Mouse (Mus musculus) erythroblast, embryonic 14.5 days (primary cell): ENCODE measurements around the gene Chmp2a. TPM values are rescaled to one million over a fixed set of nuclear protein-coding genes. Genes with fewer than 3 reads are reported as not detected.

Experiments used
- H3K27me3 ChIP-seq: 2 replicates; pipeline ENCODE4 v1.6.1; 2012; ENCODE audit warnings: inconsistent platforms; ENCODE audit not compliant: control insufficient read depth
- H3K36me3 ChIP-seq: 2 replicates; pipeline ENCODE4 v1.6.1; 2012; ENCODE audit warnings: mild to moderate bottlenecking, inconsistent platforms; ENCODE audit not compliant: control insufficient read depth
- H3K4me1 ChIP-seq: 2 replicates; pipeline ENCODE4 v1.6.1; 2012; ENCODE audit warnings: inconsistent platforms; ENCODE audit not compliant: control insufficient read depth
- H3K4me3 ChIP-seq: replicated peaks from 2 replicates; pipeline ENCODE3; 2012; ENCODE audit warnings: moderate library complexity, mild to moderate bottlenecking, inconsistent platforms
- H3K9me3 ChIP-seq: 2 replicates; pipeline ENCODE4 v1.6.1; 2012; ENCODE audit warnings: low read length, inconsistent platforms, mixed read lengths; ENCODE audit not compliant: control insufficient read depth
- GATA1 ChIP-seq: IDR thresholded peaks from 2 replicates; pipeline ENCODE4 v1.6.1; 2012; ENCODE audit warnings: low read length, inconsistent platforms, mixed read lengths
- TAL1 ChIP-seq: IDR thresholded peaks from 3 replicates; pipeline ENCODE4 v1.6.1; 2012; ENCODE audit warnings: low read length, inconsistent platforms, mixed read lengths
- polyA plus RNA-seq: library from polyadenylated mRNA; stranded (reverse); fragments of >175 nt; gene quantifications from 2 replicates; pipeline ENCODE4 v1.2.3, GENCODE M21; 2012

Chmp2a gene
- polyA plus RNA-seq, 1 experiment, result 39.9 TPM

DNA sequence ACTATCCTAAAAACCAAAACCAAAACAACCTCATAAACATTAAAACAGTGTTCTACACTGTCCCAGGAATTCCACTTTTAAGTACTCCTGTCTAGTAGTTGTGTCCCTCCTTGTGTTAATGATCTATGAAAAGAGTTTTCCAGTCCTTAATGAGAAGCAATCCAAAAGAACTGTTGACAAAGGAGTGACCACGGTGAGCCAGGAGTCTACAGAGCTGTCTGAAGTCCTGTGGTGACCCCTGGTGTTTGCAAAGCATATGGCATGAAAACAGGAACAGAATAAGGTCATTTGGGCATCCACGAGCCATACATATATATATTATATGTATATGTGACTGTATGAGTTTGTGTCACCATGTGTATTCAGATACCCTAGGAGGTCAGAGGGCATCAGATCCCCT, 11.5 kb upstream of the Chmp2a start:
- no peak for TF ChIP-seq GATA1
- TF ChIP-seq TAL1, result no peak
- peaks cover 17% of the 10 kb centered on the region for H3K4me1 ChIP-seq
- peaks cover 50% of the 10 kb centered on the region for H3K27me3 ChIP-seq
- peaks cover 20% of the 10 kb centered on the region for H3K9me3 ChIP-seq
- H3K36me3 ChIP-seq, result no peaks in the 10 kb centered on the region; the same call in 1 of the 2 replicates
- no peak overlapping the region for H3K4me3 ChIP-seq

DNA sequence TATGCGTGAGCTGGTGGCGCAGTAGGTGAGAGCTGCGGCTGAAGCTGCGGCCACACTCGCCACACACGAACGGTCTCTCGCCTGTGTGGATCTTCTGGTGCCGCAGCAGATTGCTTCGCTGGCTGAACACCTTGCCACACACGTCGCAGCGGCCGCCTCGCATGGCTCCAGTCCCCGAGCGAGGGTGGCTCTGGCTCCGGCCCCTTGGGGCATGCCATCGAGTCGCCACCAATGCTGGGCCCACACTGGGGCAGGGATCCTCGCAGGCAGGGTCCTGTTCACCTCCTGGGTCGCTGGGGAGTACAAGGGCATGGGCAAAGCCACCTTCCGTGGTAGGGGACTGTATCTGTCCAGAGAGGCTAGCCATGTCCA, 9.6 kb upstream of the Chmp2a start:
- H3K4me1 ChIP-seq, result peaks cover 20% of the 10 kb centered on the region
- peaks cover 20% of the 10 kb centered on the region for H3K9me3 ChIP-seq
- peaks cover 3% of the 10 kb centered on the region for H3K36me3 ChIP-seq
- no peak for TF ChIP-seq GATA1
- no peak for TF ChIP-seq TAL1
- peak overlapping the region; percentile 10 for H3K4me3 ChIP-seq
- H3K27me3 ChIP-seq, result peaks cover 58% of the 10 kb centered on the region

- Histone ChIP-seq H3K4me3 (peak overlapping the region; percentile 22), H3K36me3 (peaks cover 3% of the 10 kb centered on the region), H3K4me1 (peaks cover 26% of the 10 kb centered on the region), H3K27me3 (peaks cover 58% of the 10 kb centered on the region), H3K9me3 (peaks cover 20% of the 10 kb centered on the region)
- TF ChIP-seq GATA1, result no peak
- no peak for TF ChIP-seq TAL1
These were observed 9.0 kb upstream of the Chmp2a start for GRCm38 (mm10) chr7:13043445-13044253.

GRCm38 (mm10) chr7:13043120-13043444, 8.5 kb upstream of the Chmp2a start:
- peaks cover 56% of the 10 kb centered on the region for H3K27me3 ChIP-seq
- H3K36me3 ChIP-seq, result peaks cover 3% of the 10 kb centered on the region
- TF ChIP-seq TAL1, result no peak
- TF ChIP-seq GATA1, result no peak
- H3K4me1 ChIP-seq, result peaks cover 31% of the 10 kb centered on the region
- peaks cover 20% of the 10 kb centered on the region for H3K9me3 ChIP-seq
- H3K4me3 ChIP-seq, result no peak overlapping the region

GRCm38 (mm10) chr7:13042511-13042910, 7.9 kb upstream of the Chmp2a start:
- Histone ChIP-seq H3K36me3 (peaks cover 3% of the 10 kb centered on the region), H3K4me3 (no peak overlapping the region), H3K27me3 (peaks cover 56% of the 10 kb centered on the region), H3K4me1 (peaks cover 31% of the 10 kb centered on the region), H3K9me3 (peaks cover 20% of the 10 kb centered on the region)
- TF ChIP-seq GATA1 (no peak), TAL1 (no peak)

DNA sequence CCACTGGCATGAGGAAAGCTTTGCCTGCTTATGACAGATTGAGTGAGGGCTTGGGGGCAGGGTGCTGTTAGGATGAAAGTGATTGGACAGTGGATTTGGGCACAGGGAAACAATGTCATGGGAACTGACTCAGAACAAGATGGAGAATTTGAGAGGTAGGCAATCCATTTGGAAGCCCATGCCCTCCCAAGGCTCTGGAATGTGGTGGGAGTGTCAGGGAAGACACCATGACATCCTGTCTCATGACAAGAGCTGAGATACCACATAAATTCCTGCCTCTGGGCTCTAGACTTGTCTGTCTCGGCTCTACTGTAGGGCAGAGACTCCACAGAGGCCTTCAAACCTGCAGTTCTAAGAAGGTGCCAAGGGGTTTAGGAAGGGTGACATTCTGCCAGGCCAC, 6.6 kb upstream of the Chmp2a start:
- no peak overlapping the region for H3K4me3 ChIP-seq
- TF ChIP-seq TAL1 (no peak), GATA1 (no peak)

DNA sequence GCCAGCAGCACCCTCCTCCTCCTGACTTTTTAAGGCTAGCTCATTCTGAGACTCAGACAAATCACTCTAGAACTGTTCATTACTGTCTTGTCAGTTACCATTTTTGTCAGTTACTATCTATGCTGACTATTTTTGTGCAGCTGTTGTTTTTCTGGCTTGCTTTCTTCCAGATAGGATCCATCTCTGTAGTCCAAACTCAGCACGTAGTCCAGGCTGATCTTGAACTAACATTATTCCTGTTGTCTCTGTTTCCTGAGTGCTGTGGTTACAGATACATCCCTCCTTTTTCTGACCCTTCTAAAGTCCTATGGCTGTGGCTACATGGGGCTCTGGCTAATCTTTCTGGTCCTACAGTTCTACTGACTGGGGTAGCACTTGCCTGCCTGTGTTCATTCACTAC, 4.6 kb upstream of the Chmp2a start:
- no peak for TF ChIP-seq GATA1
- no peak for TF ChIP-seq TAL1
- Histone ChIP-seq H3K36me3 (peaks cover 24% of the 10 kb centered on the region), H3K4me1 (peaks cover 57% of the 10 kb centered on the region)

More for the DNA sequence above, 6.6 kb upstream of the Chmp2a start:
- Histone ChIP-seq H3K36me3 (peaks cover 8% of the 10 kb centered on the region), H3K4me1 (peaks cover 43% of the 10 kb centered on the region), H3K9me3 (peaks cover 20% of the 10 kb centered on the region), H3K27me3 (peaks cover 56% of the 10 kb centered on the region)

DNA sequence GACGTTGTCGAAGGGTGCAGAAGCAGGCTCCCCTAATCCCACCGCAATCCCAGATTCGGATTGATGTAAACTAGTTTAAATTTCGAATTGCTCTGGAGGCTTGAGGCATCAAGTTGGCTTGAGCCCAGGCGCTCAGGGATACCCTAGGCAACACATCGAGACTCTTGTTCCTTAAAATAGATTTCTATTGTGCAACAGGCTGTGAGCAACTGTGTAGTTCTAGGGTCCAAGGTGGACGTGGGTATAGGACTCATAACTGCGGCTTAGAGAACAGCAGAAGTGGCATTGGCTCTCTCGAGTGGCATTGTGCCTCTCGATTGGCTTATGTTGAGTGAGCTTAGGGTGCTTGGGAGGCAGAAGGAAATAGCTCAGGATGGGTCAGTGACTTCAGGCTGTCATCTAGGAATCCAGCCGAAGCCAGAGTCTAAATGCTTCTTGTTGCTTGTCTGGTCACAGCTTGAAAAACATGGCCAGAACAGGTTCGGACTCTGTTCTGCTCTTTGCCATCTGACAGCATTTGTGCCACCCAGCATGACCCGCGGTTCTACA, 4.1 kb upstream of the Chmp2a start:
- Histone ChIP-seq H3K27me3 (peaks cover 34% of the 10 kb centered on the region), H3K4me3 (peak overlapping the region; percentile 85), H3K4me1 (peaks cover 57% of the 10 kb centered on the region), H3K36me3 (peaks cover 29% of the 10 kb centered on the region), H3K9me3 (peaks cover 11% of the 10 kb centered on the region)
- TF ChIP-seq GATA1, result no peak
- TF ChIP-seq TAL1, result no peak

More for the DNA sequence above, 4.6 kb upstream of the Chmp2a start:
- H3K9me3 ChIP-seq, result peaks cover 16% of the 10 kb centered on the region
- peak overlapping the region; percentile 85 for H3K4me3 ChIP-seq
- peaks cover 39% of the 10 kb centered on the region for H3K27me3 ChIP-seq

DNA sequence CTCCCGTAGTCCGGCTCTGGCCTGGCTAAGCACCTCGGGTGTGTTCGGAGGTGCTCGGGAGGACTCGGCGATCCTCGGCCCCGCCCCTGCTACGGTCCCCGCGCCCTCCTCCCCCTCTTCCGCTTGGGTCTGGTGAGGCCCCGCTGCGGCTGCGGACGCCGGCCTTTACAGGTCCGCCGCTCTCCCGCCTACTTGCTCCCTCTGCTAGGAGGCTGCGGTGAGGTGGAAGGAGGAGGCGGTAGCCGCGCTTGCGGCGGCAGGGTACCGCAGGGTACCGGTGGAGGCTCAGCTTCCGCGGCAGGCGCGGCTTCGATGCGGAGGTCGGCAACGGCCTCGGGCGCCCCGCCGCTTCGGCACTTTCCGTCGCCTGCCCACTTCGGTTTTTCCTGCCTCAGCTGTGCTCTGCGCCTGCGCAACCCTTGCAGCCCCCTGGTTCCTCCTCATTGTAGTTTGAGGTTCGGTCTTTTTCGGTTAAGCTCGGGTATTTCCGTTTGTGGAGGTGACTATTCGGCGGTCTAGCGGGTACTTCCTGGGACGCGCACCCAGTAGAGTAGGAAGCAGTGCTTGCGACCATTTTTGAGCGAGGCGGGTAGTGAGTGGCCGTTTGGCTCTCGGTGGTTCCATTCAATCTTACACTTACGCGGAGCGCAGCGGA, 3.4 kb upstream of the Chmp2a start, which contains the start of gene Ube2m:
Gene Ube2m (minus strand): TSS at position 375 of the 655 bp plus-strand sequence.
- Histone ChIP-seq H3K4me1 (peaks cover 56% of the 10 kb centered on the region), H3K4me3 (peak within 1 kb of the TSS; percentile 85)
- no peak for TF ChIP-seq TAL1

More for the DNA sequence above, 3.4 kb upstream of the Chmp2a start, which contains the start of gene Ube2m:
- Histone ChIP-seq H3K36me3 (peaks cover 35% of the 10 kb centered on the region), H3K27me3 (peaks cover 28% of the 10 kb centered on the region), H3K9me3 (peaks cover 4% of the 10 kb centered on the region)
